Mouse (Mus musculus) embryonic facial prominence, embryonic 12.5 days (tissue): ENCODE measurements around the gene Kcnab3. TPM values are rescaled to one million over a fixed set of nuclear protein-coding genes. Genes with fewer than 3 reads are reported as not detected.

Experiments
- ATAC-seq: fragments of 200-750 bp; cut with Nextera tagmentation; 2 replicates; pipeline ENCODE4 v1.8.0; 2017; ENCODE audit not compliant: insufficient number of reproducible peaks, insufficient read depth, low FRiP score, low TSS enrichment
- H3K27ac ChIP-seq: fragments of 300-500 bp; sonication (generic); 2 replicates; pipeline ENCODE4 v1.5.1; 2016; ENCODE audit warnings: mild to moderate bottlenecking
- H3K27me3 ChIP-seq: fragments of 300-500 bp; sonication (generic); 2 replicates; pipeline ENCODE4 v1.6.1; 2016; ENCODE audit warnings: mild to moderate bottlenecking, moderate library complexity
- H3K36me3 ChIP-seq: fragments of 300-500 bp; sonication (generic); 2 replicates; pipeline ENCODE4 v1.6.1; 2016; ENCODE audit warnings: mild to moderate bottlenecking
- H3K4me1 ChIP-seq: fragments of 300-500 bp; sonication (generic); 2 replicates; pipeline ENCODE4 v1.6.1; 2016
- H3K4me2 ChIP-seq: fragments of 300-500 bp; sonication (generic); replicated peaks from 2 replicates; pipeline ENCODE4 v1.6.1; 2016; ENCODE audit warnings: mild to moderate bottlenecking, moderate library complexity
- H3K4me3 ChIP-seq: fragments of 300-500 bp; sonication (generic); 2 replicates; pipeline ENCODE4 v1.5.1; 2016; ENCODE audit warnings: mild to moderate bottlenecking
- H3K9ac ChIP-seq: fragments of 300-500 bp; sonication (generic); 2 replicates; pipeline ENCODE4 v1.6.1; 2016; ENCODE audit warnings: mild to moderate bottlenecking, moderate library complexity
- H3K9me3 ChIP-seq: fragments of 300-500 bp; sonication (generic); 2 replicates; pipeline ENCODE4 v1.6.1; 2016; ENCODE audit warnings: mild to moderate bottlenecking, moderate library complexity
- WGBS: fragments of 180-500 bp; shearing (Covaris S2); methylation state at CpG from one replicate; pipeline ENCODE4 v1.1.7; 2016; 5-methylcytosine and 5-hydroxymethylcytosine counted together
- polyA plus RNA-seq: library from polyadenylated mRNA; unstranded; fragments of >200 nt; fragmentation: Nextera tagmentation; extraction: Ambion mirVana; gene quantifications from 2 replicates; pipeline ENCODE4 v1.2.1, GENCODE M21; 2016

The Kcnab3 gene
- polyA plus RNA-seq, 1 experiment from 2014 or later = 2.4 TPM

- 0 out of 2 replicates have a peak, but pooled peaks cover 18% of the 10 kb centered on the region for H3K4me1 ChIP-seq
- peaks cover 4% of the 10 kb centered on the region for H3K9me3 ChIP-seq
- H3K36me3 ChIP-seq = no peaks in the 10 kb centered on the region
- 34% methylated on average over 8 of the region's 8 CpGs for WGBS
- H3K4me2 ChIP-seq = peak overlapping the region; percentile 65; the same call in 1 of the 2 replicates
- H3K27ac ChIP-seq = no peak overlapping the region
- peaks cover 7% of the 10 kb centered on the region for H3K27me3 ChIP-seq
- H3K4me3 ChIP-seq = peak overlapping the region; percentile 39; the same call in 1 of the 2 replicates
- no peak for ATAC-seq
- H3K9ac ChIP-seq = no peak overlapping the region
Observed at GRCm38 (mm10) chr11:69332713-69333253, 6.7 kb downstream of the Kcnab3 start.

GRCm38 (mm10) chr11:69333922-69334321 is 7.9 kb downstream of the Kcnab3 start:
- no peak overlapping the region for H3K4me3 ChIP-seq
- WGBS = 56% methylated on average over 3 of the region's 3 CpGs

DNA sequence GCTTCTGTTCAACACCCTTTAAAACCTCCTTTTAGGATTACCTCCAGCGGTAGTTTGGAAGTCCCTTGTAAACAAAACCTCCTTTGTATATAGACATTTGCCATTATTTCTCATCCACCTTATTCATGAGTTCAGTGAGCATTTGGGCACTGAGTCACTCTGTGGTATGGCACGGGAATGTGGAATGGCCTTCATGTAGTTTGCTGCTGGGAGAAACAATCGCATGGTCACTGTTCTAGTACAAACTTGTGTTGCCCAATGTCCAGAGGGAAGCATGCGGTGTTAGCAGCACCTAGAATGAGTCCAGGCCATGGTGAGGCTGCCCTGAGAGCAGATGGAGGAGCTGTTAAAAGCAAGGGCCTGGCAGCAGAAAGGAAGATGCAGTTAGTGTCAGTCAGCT is 8.7 kb downstream of the Kcnab3 start:
- peaks cover 6% of the 10 kb centered on the region for H3K9me3 ChIP-seq
- 71% methylated on average over 4 of the region's 4 CpGs for WGBS
- no peak overlapping the region for H3K4me3 ChIP-seq
- no peak overlapping the region for H3K4me2 ChIP-seq
- H3K9ac ChIP-seq = no peak overlapping the region
- no peaks in the 10 kb centered on the region; the same call in 1 of the 2 replicates for H3K27me3 ChIP-seq
- H3K4me1 ChIP-seq = 0 out of 2 replicates have a peak, but pooled peaks cover 18% of the 10 kb centered on the region
- no peak for ATAC-seq
- no peak overlapping the region for H3K27ac ChIP-seq
- no peaks in the 10 kb centered on the region for H3K36me3 ChIP-seq

More at GRCm38 (mm10) chr11:69333922-69334321, 7.9 kb downstream of the Kcnab3 start:
- Histone ChIP-seq H3K4me2 (no peak overlapping the region), H3K27me3 (no peaks in the 10 kb centered on the region; the same call in none of the 2 replicates), H3K27ac (no peak overlapping the region), H3K9me3 (peaks cover 6% of the 10 kb centered on the region), H3K9ac (no peak overlapping the region), H3K36me3 (no peaks in the 10 kb centered on the region), H3K4me1 (0 out of 2 replicates have a peak, but pooled peaks cover 18% of the 10 kb centered on the region)
- no peak for ATAC-seq

- 2% methylated on average over 98 of the region's 99 CpGs for WGBS
Observed at GRCm38 (mm10) chr11:69340161-69341131, 14.4 kb downstream of the Kcnab3 start, which contains the start of gene Rnf227. Gene Rnf227 (plus strand): TSS chr11:69340461.

DNA sequence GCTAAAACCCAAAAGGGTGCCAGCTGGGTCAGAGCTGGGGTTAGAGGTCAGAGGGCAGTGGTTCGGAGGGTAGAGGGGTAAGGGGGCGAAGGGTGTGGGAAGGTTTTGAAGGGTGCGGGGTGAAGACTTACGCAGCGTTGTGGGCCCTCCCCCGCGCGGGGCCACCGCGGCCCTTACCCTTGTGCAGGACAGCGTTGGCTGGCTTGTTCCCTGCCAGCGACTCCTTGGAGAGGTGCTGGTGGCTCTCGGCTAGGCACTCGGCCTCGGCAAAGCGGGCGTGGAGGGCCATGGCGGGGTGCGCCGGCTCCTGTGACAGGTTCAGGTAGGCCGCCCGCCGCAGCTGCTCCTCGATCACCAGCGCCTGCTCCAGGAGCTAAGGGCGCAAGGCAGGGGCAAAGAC is 20.4 kb downstream of the Kcnab3 start:
- H3K9me3 ChIP-seq = no peaks in the 10 kb centered on the region
- no peak overlapping the region for H3K27ac ChIP-seq
- no peak overlapping the region for H3K9ac ChIP-seq
- H3K36me3 ChIP-seq = peaks cover 85% of the 10 kb centered on the region
- 87% methylated on average over 25 of the region's 26 CpGs for WGBS
- no peak overlapping the region for H3K4me2 ChIP-seq
- H3K4me3 ChIP-seq = no peak overlapping the region
- ATAC-seq = no peak
- H3K4me1 ChIP-seq = peaks cover 2% of the 10 kb centered on the region; the same call in 1 of the 2 replicates
- H3K27me3 ChIP-seq = no peaks in the 10 kb centered on the region

More at GRCm38 (mm10) chr11:69340161-69341131, 14.4 kb downstream of the Kcnab3 start, which contains the start of gene Rnf227:
- H3K4me2 ChIP-seq = peak within 1 kb of the TSS; percentile 83
- H3K4me1 ChIP-seq = peaks cover 11% of the 10 kb centered on the region
- H3K27ac ChIP-seq = peak within 1 kb of the TSS; percentile 89
- H3K9me3 ChIP-seq = peaks cover 6% of the 10 kb centered on the region
- peak within 1 kb of the TSS; percentile 55 for H3K4me3 ChIP-seq
- H3K27me3 ChIP-seq = no peaks in the 10 kb centered on the region
- H3K9ac ChIP-seq = peak within 1 kb of the TSS; percentile 70
- H3K36me3 ChIP-seq = peaks cover 25% of the 10 kb centered on the region
- ATAC-seq = peak; percentile 86

- no peaks in the 10 kb centered on the region for H3K9me3 ChIP-seq
- no peak overlapping the region for H3K4me2 ChIP-seq
- H3K9ac ChIP-seq = no peak overlapping the region
- no peak overlapping the region for H3K4me3 ChIP-seq
- H3K36me3 ChIP-seq = peaks cover 98% of the 10 kb centered on the region
- 95% methylated on average over 5 of the region's 5 CpGs for WGBS
- H3K4me1 ChIP-seq = no peaks in the 10 kb centered on the region
- ATAC-seq = no peak
- no peak overlapping the region for H3K27ac ChIP-seq
- H3K27me3 ChIP-seq = no peaks in the 10 kb centered on the region
Observed at GRCm38 (mm10) chr11:69356544-69356943, 30.5 kb downstream of the Kcnab3 start.

GRCm38 (mm10) chr11:69357690-69358089 is 31.6 kb downstream of the Kcnab3 start:
- H3K4me3 ChIP-seq = no peak overlapping the region
- no peak overlapping the region for H3K4me2 ChIP-seq
- no peaks in the 10 kb centered on the region for H3K9me3 ChIP-seq
- H3K27me3 ChIP-seq = no peaks in the 10 kb centered on the region
- no peak overlapping the region for H3K27ac ChIP-seq
- H3K9ac ChIP-seq = no peak overlapping the region
- peaks cover 97% of the 10 kb centered on the region for H3K36me3 ChIP-seq
- peaks cover 3% of the 10 kb centered on the region for H3K4me1 ChIP-seq
- 84% methylated on average over 12 of the region's 12 CpGs for WGBS
- ATAC-seq = no peak

- peaks cover 37% of the 10 kb centered on the region for H3K4me1 ChIP-seq
- no peaks in the 10 kb centered on the region for H3K27me3 ChIP-seq
- H3K27ac ChIP-seq = no peak overlapping the region
- no peak overlapping the region for H3K4me2 ChIP-seq
- H3K9me3 ChIP-seq = no peaks in the 10 kb centered on the region
- no peak overlapping the region for H3K4me3 ChIP-seq
- 50% methylated on average over 7 of the region's 7 CpGs for WGBS
- ATAC-seq = no peak
- H3K36me3 ChIP-seq = peaks cover 72% of the 10 kb centered on the region
- H3K9ac ChIP-seq = no peak overlapping the region
Observed at GRCm38 (mm10) chr11:69362021-69362420, 36.0 kb downstream of the Kcnab3 start.

- no peaks in the 10 kb centered on the region for H3K9me3 ChIP-seq
- no peaks in the 10 kb centered on the region for H3K27me3 ChIP-seq
- peaks cover 68% of the 10 kb centered on the region for H3K36me3 ChIP-seq
- no peak overlapping the region for H3K4me2 ChIP-seq
- no peak overlapping the region for H3K9ac ChIP-seq
- no peak for ATAC-seq
- 25% methylated on average over 2 of the region's 2 CpGs for WGBS
- peaks cover 37% of the 10 kb centered on the region for H3K4me1 ChIP-seq
- 0 out of 2 replicates have a peak overlapping the region, but pooled peaks have one; percentile 4 for H3K27ac ChIP-seq
- H3K4me3 ChIP-seq = no peak overlapping the region
Observed at GRCm38 (mm10) chr11:69362479-69362878, 36.4 kb downstream of the Kcnab3 start.

DNA sequence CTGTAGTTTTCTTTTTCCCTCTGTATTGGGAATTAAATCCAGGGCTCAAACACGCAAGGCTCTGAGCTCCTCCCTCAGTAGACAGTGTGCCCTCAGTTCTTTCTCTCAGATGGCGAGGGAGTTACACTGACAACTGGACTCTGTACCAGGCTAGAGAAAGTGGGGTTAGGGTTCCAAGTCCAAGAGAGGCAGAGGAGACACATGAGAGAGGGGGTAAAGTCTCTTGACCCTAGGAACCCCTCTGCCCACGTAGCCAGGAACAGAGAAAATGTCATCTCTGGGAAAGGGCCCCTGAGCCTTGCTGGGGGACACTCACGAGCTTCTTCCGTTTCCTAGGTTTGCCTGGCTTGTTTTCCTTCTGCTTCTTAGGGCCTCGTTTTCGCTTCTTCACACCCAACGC is 38.3 kb downstream of the Kcnab3 start:
- Histone ChIP-seq H3K4me1 (peaks cover 37% of the 10 kb centered on the region), H3K27ac (peak overlapping the region; percentile 99), H3K36me3 (peaks cover 49% of the 10 kb centered on the region), H3K4me2 (peak overlapping the region; percentile 80), H3K9me3 (no peaks in the 10 kb centered on the region), H3K9ac (peak overlapping the region; percentile 21; the same call in 1 of the 2 replicates), H3K4me3 (no peak overlapping the region), H3K27me3 (no peaks in the 10 kb centered on the region)
- ATAC-seq = no peak
- 37% methylated on average over 8 of the region's 8 CpGs for WGBS

DNA sequence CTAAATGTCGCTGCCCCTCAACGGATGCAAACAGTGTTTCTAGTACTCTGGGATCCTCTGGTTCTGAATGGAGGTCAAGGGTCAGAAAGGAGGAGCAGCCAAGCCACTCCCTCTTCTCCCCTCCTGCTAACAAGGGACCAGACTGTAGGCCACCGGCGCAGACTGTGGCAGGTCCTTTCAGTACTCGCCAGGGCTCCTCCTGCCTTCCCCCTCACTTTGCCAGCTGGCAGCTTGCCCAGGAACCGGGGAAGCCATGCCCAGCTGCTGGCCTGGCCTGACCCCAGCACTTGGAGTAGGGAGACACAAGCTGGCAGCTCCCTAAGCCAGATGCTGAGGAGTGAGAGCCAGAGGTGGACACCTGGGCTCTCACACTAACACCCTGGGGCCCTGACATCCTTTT is 38.9 kb downstream of the Kcnab3 start:
- Histone ChIP-seq H3K9me3 (no peaks in the 10 kb centered on the region), H3K27me3 (no peaks in the 10 kb centered on the region), H3K9ac (peak overlapping the region; percentile 73; the same call in 1 of the 2 replicates), H3K4me2 (peak overlapping the region; percentile 80), H3K4me1 (peaks cover 37% of the 10 kb centered on the region), H3K4me3 (peak overlapping the region; percentile 93), H3K36me3 (peaks cover 43% of the 10 kb centered on the region), H3K27ac (peak overlapping the region; percentile 99)
- WGBS = 4% methylated on average over 6 of the region's 6 CpGs
- 0 out of 2 replicates have a peak, but pooled peaks have one; percentile 22 for ATAC-seq
